Mouse (Mus musculus) small intestine, adult 2 months (tissue): ENCODE measurements at regions not wholly inside any gene's neighbourhood (a gene's known extent, or its start where the extent isn't known, plus 50 kb on each side); places are given as distances from the start of the nearest gene placed in this dataset.

Experiments
- CTCF ChIP-seq: fragments of 200-500 bp; IDR thresholded peaks from 2 replicates; pipeline ENCODE4 v1.5.1; 2012; ENCODE audit warnings: low read depth, mild to moderate bottlenecking, control low read depth, inconsistent platforms, low read length, moderate library complexity, mixed read lengths; ENCODE audit not compliant: insufficient replicate concordance, insufficient read length; ENCODE audit errors: extremely low read depth
- POLR2A ChIP-seq: fragments of 200-500 bp; IDR thresholded peaks from 2 replicates; pipeline ENCODE4 v1.6.1; 2012; ENCODE audit warnings: low read depth, mild to moderate bottlenecking, control low read depth, inconsistent platforms, low read length, moderate library complexity

DNA sequence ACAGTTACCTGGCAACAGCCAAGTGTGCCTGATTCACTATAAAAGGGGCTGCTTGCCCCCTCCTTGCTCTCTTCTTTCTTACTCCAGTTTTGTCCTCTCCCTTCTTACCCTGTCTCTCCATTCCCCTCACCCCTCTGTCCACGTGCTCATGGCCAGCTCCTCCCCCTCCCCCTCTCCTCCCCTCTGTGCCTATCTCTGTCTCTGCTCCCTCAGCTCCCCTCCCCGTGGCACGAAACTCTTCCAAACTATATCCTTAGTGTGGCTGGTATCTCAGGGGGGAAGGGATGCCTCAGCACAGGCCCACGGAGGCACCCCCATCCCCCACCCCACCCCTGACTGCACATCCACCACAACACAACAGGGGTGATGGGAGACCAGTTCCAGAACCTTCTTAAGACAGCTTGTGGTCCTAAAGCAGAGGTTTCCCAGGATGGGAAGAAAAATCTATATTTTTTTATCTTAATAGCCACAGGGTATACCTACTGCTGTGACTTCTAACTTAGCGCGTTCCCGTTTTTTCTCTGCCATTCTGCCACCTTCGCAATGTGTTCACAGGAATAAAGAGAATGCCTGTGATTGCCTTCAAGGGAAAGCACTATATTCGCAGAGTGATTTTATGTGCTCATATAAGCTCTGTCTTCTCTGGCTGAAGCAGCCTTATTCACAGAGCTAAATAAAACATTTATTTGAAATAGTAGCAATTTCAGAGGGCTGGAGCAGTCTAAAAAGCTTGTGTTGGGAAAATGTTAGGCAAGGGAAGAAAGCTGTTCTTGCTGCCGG, 69.1 kb upstream of the Serp2 start:
- TF ChIP-seq CTCF (no peak), POLR2A (no peak)
